28 mouse cellular contexts compared by ENCODE assay signal in genomic region chr16:21606249-21607020, GRCm38 (mm10).
A peak's percentile ranks its signal among the peaks of the same experiment; 100 is the strongest.
DNase-seq lines count a peak whose midpoint lies in the region; ATAC-seq and TF ChIP-seq lines count a peak whose summit lies in the region.
"Had no signal": no experiment of that assay in that cellular context is flagged by ENCODE, and none has a peak within 500 bp of the region (broad histone marks: within the 10 kb centered on the region; RNA-seq: fewer than 3 reads in every experiment).

No protein-coding gene starts in this region.

- ATAC-seq in midbrain, embryonic 15.5 days (replicated peaks), result no peak
- peak; percentile 58 for ATAC-seq in megakaryocyte progenitor cell, adult 5-6 weeks (replicated peaks; ENCODE audit: poor library complexity)
- no peak for ATAC-seq in hindbrain, embryonic 13.5 days (ENCODE audit: low FRiP score)
- ATAC-seq: CD4-positive, CD25-positive, alpha-beta regulatory T cell, adult 4 months; intestine, postnatal 0 days had no signal

- no peak for TF ChIP-seq POLR2A in cortical plate, adult 2 months (IDR thresholded peaks at IDR 0.05; ENCODE audit: extremely low read depth, insufficient read depth, low read length)

- DNase-seq in heart, embryonic 10.5 days (ENCODE audit: low spot score), result peak; percentile 43
- DNase-seq in heart, postnatal 10 days, result no peak
- peak; percentile 7 for DNase-seq in midbrain, embryonic 10.5 days (ENCODE audit: low spot score)
- DNase-seq: adrenal gland, adult 2 months; cerebellum, adult 8-10 months; gastrocnemius, postnatal 14 days; heart, adult 18-20 months; heart, postnatal 36 days; liver, embryonic 13.5 days; lung, adult 18-20 months; lung, postnatal 14 days; right cerebral cortex, postnatal 25 days; thymus, adult 18-20 months; thymus, postnatal 36 days had no signal

- no peak overlapping the region for H3K4me3 ChIP-seq in heart, embryonic 10.5 days
- no peak overlapping the region for H3K4me3 ChIP-seq in midbrain, embryonic 10.5 days
- no peak overlapping the region for H3K4me3 ChIP-seq in midbrain, embryonic 15.5 days
- no peak overlapping the region for H3K4me3 ChIP-seq in cortical plate, adult 2 months (ENCODE audit: insufficient read depth, low read length)
- H3K4me3 ChIP-seq in hindbrain, embryonic 13.5 days, result no peak overlapping the region
- H3K4me3 ChIP-seq: forebrain, embryonic 10.5 days; forebrain, embryonic 15.5 days; hindbrain, embryonic 12.5 days; layer of hippocampus, adult 2 months; limb, embryonic 15.5 days; liver, embryonic 13.5 days; midbrain, embryonic 12.5 days; neural tube, embryonic 13.5 days; stomach, embryonic 15.5 days had no signal

- H3K36me3 ChIP-seq in heart, embryonic 10.5 days, result no peaks in the 10 kb centered on the region
- H3K36me3 ChIP-seq in midbrain, embryonic 10.5 days, result no peaks in the 10 kb centered on the region
- no peaks in the 10 kb centered on the region for H3K36me3 ChIP-seq in midbrain, embryonic 15.5 days (replicated peaks)
- peaks cover 4% of the 10 kb centered on the region; the same call in 1 of the 2 replicates for H3K36me3 ChIP-seq in hindbrain, embryonic 13.5 days
- H3K36me3 ChIP-seq: forebrain, embryonic 10.5 days; forebrain, embryonic 15.5 days; hindbrain, embryonic 12.5 days; limb, embryonic 15.5 days; liver, embryonic 13.5 days; midbrain, embryonic 12.5 days; neural tube, embryonic 13.5 days; stomach, embryonic 15.5 days had no signal

- H3K9ac ChIP-seq in midbrain, embryonic 15.5 days, result no peak overlapping the region
- no peak overlapping the region for H3K9ac ChIP-seq in hindbrain, embryonic 13.5 days
- H3K9ac ChIP-seq: forebrain, embryonic 15.5 days; hindbrain, embryonic 12.5 days; limb, embryonic 15.5 days; liver, embryonic 13.5 days; midbrain, embryonic 12.5 days; neural tube, embryonic 13.5 days; stomach, embryonic 15.5 days had no signal

- H3K27me3 ChIP-seq in heart, embryonic 10.5 days (ENCODE audit: insufficient read depth, poor library complexity, severe bottlenecking), result no peaks in the 10 kb centered on the region
- H3K27me3 ChIP-seq in midbrain, embryonic 10.5 days (ENCODE audit: low read depth, poor library complexity, severe bottlenecking), result no peaks in the 10 kb centered on the region
- no peaks in the 10 kb centered on the region for H3K27me3 ChIP-seq in midbrain, embryonic 15.5 days (replicated peaks)
- no peaks in the 10 kb centered on the region for H3K27me3 ChIP-seq in hindbrain, embryonic 13.5 days
- H3K27me3 ChIP-seq: forebrain, embryonic 15.5 days; hindbrain, embryonic 12.5 days; limb, embryonic 15.5 days; liver, embryonic 13.5 days; midbrain, embryonic 12.5 days; neural tube, embryonic 13.5 days; stomach, embryonic 15.5 days had no signal

- H3K4me2 ChIP-seq in midbrain, embryonic 15.5 days, result no peak overlapping the region
- H3K4me2 ChIP-seq in hindbrain, embryonic 13.5 days, result no peak overlapping the region
- H3K4me2 ChIP-seq: forebrain, embryonic 15.5 days; hindbrain, embryonic 12.5 days; limb, embryonic 15.5 days; liver, embryonic 13.5 days; midbrain, embryonic 12.5 days; neural tube, embryonic 13.5 days; stomach, embryonic 15.5 days had no signal

- intact Hi-C loops in heart, postnatal 10 days (cut with DNase I), result no loop called here

- 90% methylated on average over 6 of the region's 6 CpGs for WGBS in heart, embryonic 10.5 days
- 90% methylated on average over 6 of the region's 6 CpGs for WGBS in midbrain, embryonic 10.5 days
- 87% methylated on average over 6 of the region's 6 CpGs for WGBS in midbrain, embryonic 15.5 days
- WGBS in hindbrain, embryonic 13.5 days, result 92% methylated on average over 6 of the region's 6 CpGs

- no peak overlapping the region for H3K27ac ChIP-seq in heart, embryonic 10.5 days
- no peak overlapping the region for H3K27ac ChIP-seq in midbrain, embryonic 10.5 days (replicated peaks)
- H3K27ac ChIP-seq in midbrain, embryonic 15.5 days, result no peak overlapping the region
- H3K27ac ChIP-seq in cortical plate, adult 2 months (ENCODE audit: insufficient read depth, low read length), result 0 out of 2 replicates have a peak overlapping the region, but pooled peaks have one; percentile 36
- no peak overlapping the region for H3K27ac ChIP-seq in hindbrain, embryonic 13.5 days
- H3K27ac ChIP-seq: forebrain, embryonic 10.5 days; forebrain, embryonic 15.5 days; hindbrain, embryonic 12.5 days; layer of hippocampus, adult 2 months; limb, embryonic 15.5 days; liver, embryonic 13.5 days; midbrain, embryonic 12.5 days; stomach, embryonic 15.5 days had no signal

- no peaks in the 10 kb centered on the region for H3K9me3 ChIP-seq in heart, embryonic 10.5 days
- no peaks in the 10 kb centered on the region for H3K9me3 ChIP-seq in midbrain, embryonic 10.5 days (replicated peaks)
- no peaks in the 10 kb centered on the region for H3K9me3 ChIP-seq in midbrain, embryonic 15.5 days
- H3K9me3 ChIP-seq in hindbrain, embryonic 13.5 days, result no peaks in the 10 kb centered on the region
- H3K9me3 ChIP-seq: forebrain, embryonic 10.5 days; forebrain, embryonic 15.5 days; hindbrain, embryonic 12.5 days; limb, embryonic 15.5 days; liver, embryonic 13.5 days; midbrain, embryonic 12.5 days; neural tube, embryonic 13.5 days; stomach, embryonic 15.5 days had no signal

- peaks cover 21% of the 10 kb centered on the region for H3K4me1 ChIP-seq in heart, embryonic 10.5 days
- peaks cover 7% of the 10 kb centered on the region; the same call in 1 of the 2 replicates for H3K4me1 ChIP-seq in midbrain, embryonic 10.5 days
- H3K4me1 ChIP-seq in midbrain, embryonic 15.5 days, result peaks cover 5% of the 10 kb centered on the region; the same call in 1 of the 2 replicates
- peaks cover 7% of the 10 kb centered on the region; the same call in 1 of the 2 replicates for H3K4me1 ChIP-seq in cortical plate, adult 2 months (ENCODE audit: control insufficient read depth, insufficient read depth, low read length)
- peaks cover 19% of the 10 kb centered on the region for H3K4me1 ChIP-seq in hindbrain, embryonic 13.5 days (replicated peaks)
- H3K4me1 ChIP-seq: forebrain, embryonic 10.5 days had no signal

- no peak for TF ChIP-seq CTCF in cortical plate, adult 2 months (IDR thresholded peaks at IDR 0.05; ENCODE audit: extremely low read depth, insufficient read depth, low read length)

Comparison
In these comparisons a context has a peak if more than half of its experiments do, and no peak if none do; other contexts are left out.
1. DNase-seq: peak in heart, embryonic 10.5 days (single experiment) and midbrain, embryonic 10.5 days (single experiment); none in heart, postnatal 10 days (0 of 2).